Mouse (Mus musculus) liver, embryonic 14.5 days (tissue): ENCODE measurements at regions not wholly inside any gene's neighbourhood (a gene's known extent, or its start where the extent isn't known, plus 50 kb on each side); places are given as distances from the start of the nearest gene placed in this dataset.
"Not testable (repeated sequence)": the region's sequence is repeated elsewhere in the genome, so short reads cannot be mapped to it uniquely, and the experiment has no call there.

Source experiments
- CTCF ChIP-seq: IDR thresholded peaks from 2 replicates; pipeline ENCODE4 v1.5.1; 2016; ENCODE audit warnings: antibody characterized with exemption, low read depth, control low read depth
- EP300 ChIP-seq: IDR thresholded peaks from 2 replicates; pipeline ENCODE4 v1.6.1; 2016; ENCODE audit warnings: antibody characterized with exemption, low read depth

DNA sequence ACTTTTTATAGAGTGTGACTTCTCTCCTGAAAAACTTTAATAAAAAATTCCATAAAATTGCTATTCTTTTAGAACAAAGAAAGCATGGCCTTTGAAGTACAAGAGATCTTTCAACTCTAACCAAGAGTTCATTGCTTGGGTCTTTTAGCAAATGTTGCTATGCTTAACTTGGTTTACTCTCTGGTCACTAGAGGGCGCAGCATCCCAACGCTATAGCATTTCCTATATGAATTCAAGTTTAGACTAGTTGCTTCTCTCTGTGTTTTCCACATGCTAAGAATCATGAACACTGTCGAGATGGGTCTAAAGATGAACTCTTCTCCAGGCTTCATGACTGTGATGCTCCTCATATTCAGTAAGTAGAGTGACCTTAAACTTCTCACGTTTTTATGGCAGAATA lies 511.8 kb upstream of the Olfr1507 start:
- TF ChIP-seq CTCF, EP300: not testable (repeated sequence)
